Mouse (Mus musculus): ENCODE measurements around the gene Mst1r.

DNA sequence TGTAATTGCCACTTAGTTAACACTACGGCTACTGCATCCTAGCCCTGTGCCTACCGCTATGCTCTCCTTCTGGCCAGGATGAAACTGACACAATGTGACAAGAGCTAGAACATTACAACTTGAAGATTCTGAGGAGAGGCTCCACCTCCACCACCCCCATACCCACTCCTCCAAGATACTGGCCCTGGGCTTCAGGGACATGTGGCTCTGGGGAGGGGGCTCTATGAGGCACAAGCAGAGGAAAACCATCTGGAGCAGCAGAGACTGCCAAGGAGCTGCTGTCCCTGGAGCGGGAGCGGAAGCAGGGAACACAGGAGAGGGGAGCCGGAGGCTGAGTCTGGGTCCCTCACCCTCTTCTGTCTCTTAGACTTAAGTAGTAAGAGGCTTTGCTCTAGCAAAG is 21.1 kb downstream of the Mst1r start:
- TF ChIP-seq CTCF (IDR thresholded peaks at IDR 0.05; ENCODE audit: low read depth) (no peak), EP300 (IDR thresholded peaks at IDR 0.05; ENCODE audit: low read depth) (no peak)
